Comparison of ENCODE assay signal across 10 mouse cellular contexts in genomic region chr2:166098292-166098933, GRCm38 (mm10). TPM values are rescaled to one million over a fixed set of nuclear protein-coding genes. Genes with fewer than 3 reads are reported as not detected.
DNase-seq lines count a peak whose midpoint lies in the region; ATAC-seq lines count a peak whose summit lies in the region.
"Had no signal": no experiment of that assay in that cellular context is flagged by ENCODE, and none has a peak within 500 bp of the region (broad histone marks: within the 10 kb centered on the region; RNA-seq: fewer than 3 reads in every experiment).

No protein-coding gene starts in this region.

- H3K27ac ChIP-seq in heart, embryonic 16.5 days (ENCODE audit: low read length) = peak overlapping the region; percentile 37
- 0 out of 2 replicates have a peak overlapping the region, but pooled peaks have one; percentile 42 for H3K27ac ChIP-seq in midbrain, embryonic 10.5 days (replicated peaks)
- H3K27ac ChIP-seq in midbrain, embryonic 11.5 days (ENCODE audit: low read depth, low read length) = no peak overlapping the region
- peak overlapping the region; percentile 75 for H3K27ac ChIP-seq in hindbrain, embryonic 13.5 days
- H3K27ac ChIP-seq in neural tube, embryonic 14.5 days (ENCODE audit: low read depth, low read length) = 0 out of 2 replicates have a peak overlapping the region, but pooled peaks have one; percentile 16
- H3K27ac ChIP-seq: kidney, postnatal 0 days had no signal

- peaks cover 43% of the 10 kb centered on the region for H3K4me1 ChIP-seq in heart, embryonic 16.5 days (ENCODE audit: control insufficient read depth, insufficient read depth, low read length)
- H3K4me1 ChIP-seq in midbrain, embryonic 10.5 days = peaks cover 7% of the 10 kb centered on the region
- no peaks in the 10 kb centered on the region for H3K4me1 ChIP-seq in midbrain, embryonic 11.5 days (ENCODE audit: control insufficient read depth, insufficient read depth, low read length)
- peaks cover 55% of the 10 kb centered on the region for H3K4me1 ChIP-seq in hindbrain, embryonic 13.5 days (replicated peaks)
- H3K4me1 ChIP-seq in neural tube, embryonic 14.5 days (ENCODE audit: control insufficient read depth, insufficient read depth, low read length) = peaks cover 12% of the 10 kb centered on the region

- H3K27me3 ChIP-seq in heart, embryonic 16.5 days (ENCODE audit: control insufficient read depth, insufficient read depth, low read length) = no peaks in the 10 kb centered on the region
- H3K27me3 ChIP-seq in midbrain, embryonic 10.5 days (ENCODE audit: low read depth, poor library complexity, severe bottlenecking) = no peaks in the 10 kb centered on the region
- H3K27me3 ChIP-seq in midbrain, embryonic 11.5 days (ENCODE audit: control insufficient read depth, insufficient read depth, low read length) = no peaks in the 10 kb centered on the region
- H3K27me3 ChIP-seq in hindbrain, embryonic 13.5 days = peaks cover 9% of the 10 kb centered on the region; the same call in 1 of the 2 replicates
- H3K27me3 ChIP-seq in neural tube, embryonic 14.5 days (ENCODE audit: control insufficient read depth, insufficient read depth, low read length) = no peaks in the 10 kb centered on the region

- peak overlapping the region; percentile 41; the same call in 1 of the 2 replicates for H3K9ac ChIP-seq in heart, embryonic 16.5 days (ENCODE audit: low read length)
- H3K9ac ChIP-seq in midbrain, embryonic 11.5 days (ENCODE audit: low read length) = no peak overlapping the region
- H3K9ac ChIP-seq in hindbrain, embryonic 13.5 days = peak overlapping the region; percentile 49; the same call in 1 of the 2 replicates
- H3K9ac ChIP-seq in neural tube, embryonic 14.5 days (replicated peaks; ENCODE audit: low read depth, low read length) = no peak overlapping the region

- no peak overlapping the region for H3K4me2 ChIP-seq in heart, embryonic 16.5 days (ENCODE audit: low read depth, low read length)
- H3K4me2 ChIP-seq in midbrain, embryonic 11.5 days = no peak overlapping the region
- no peak overlapping the region for H3K4me2 ChIP-seq in hindbrain, embryonic 13.5 days
- H3K4me2 ChIP-seq in neural tube, embryonic 14.5 days (ENCODE audit: low read depth, low read length) = no peak overlapping the region

- H3K36me3 ChIP-seq in heart, embryonic 16.5 days (ENCODE audit: control insufficient read depth, insufficient read depth) = peaks cover 9% of the 10 kb centered on the region
- peaks cover 41% of the 10 kb centered on the region for H3K36me3 ChIP-seq in midbrain, embryonic 10.5 days
- H3K36me3 ChIP-seq in midbrain, embryonic 11.5 days (ENCODE audit: control insufficient read depth, insufficient read depth, low read length) = peaks cover 6% of the 10 kb centered on the region; the same call in 1 of the 2 replicates
- H3K36me3 ChIP-seq in hindbrain, embryonic 13.5 days = peaks cover 20% of the 10 kb centered on the region
- H3K36me3 ChIP-seq in neural tube, embryonic 14.5 days (ENCODE audit: control insufficient read depth, insufficient read depth, low read length) = no peaks in the 10 kb centered on the region

- 0 out of 2 replicates have a peak, but pooled peaks cover 2% of the 10 kb centered on the region for H3K9me3 ChIP-seq in heart, embryonic 16.5 days (replicated peaks; ENCODE audit: control insufficient read depth, low read length)
- H3K9me3 ChIP-seq in midbrain, embryonic 10.5 days (replicated peaks) = no peaks in the 10 kb centered on the region
- no peaks in the 10 kb centered on the region for H3K9me3 ChIP-seq in midbrain, embryonic 11.5 days (ENCODE audit: control insufficient read depth, low read length)
- H3K9me3 ChIP-seq in hindbrain, embryonic 13.5 days = no peaks in the 10 kb centered on the region
- H3K9me3 ChIP-seq in neural tube, embryonic 14.5 days (ENCODE audit: control insufficient read depth, low read length) = no peaks in the 10 kb centered on the region

- ATAC-seq in heart, embryonic 16.5 days (replicated peaks; ENCODE audit: extremely low read depth, insufficient read depth, low FRiP score) = no peak
- no peak for ATAC-seq in midbrain, embryonic 11.5 days (ENCODE audit: low FRiP score)
- no peak for ATAC-seq in hindbrain, embryonic 13.5 days (ENCODE audit: low FRiP score)
- no peak for ATAC-seq in neural tube, embryonic 14.5 days (ENCODE audit: low read depth)

- DNase-seq in heart, postnatal 36 days = no peak
- no peak for DNase-seq in midbrain, embryonic 10.5 days (ENCODE audit: low spot score)
- no peak for DNase-seq in midbrain, embryonic 11.5 days (ENCODE audit: low spot score, missing footprints)
- DNase-seq in urinary bladder, adult 18-20 months (ENCODE audit: low spot score in 2 of 2) = no peak
- DNase-seq: adrenal gland, postnatal 10 days had no signal

- intact Hi-C loops in heart, postnatal 36 days (cut with DNase I) = no loop called here

- H3K4me3 ChIP-seq in heart, embryonic 16.5 days (ENCODE audit: low read length) = no peak overlapping the region
- H3K4me3 ChIP-seq in midbrain, embryonic 10.5 days = no peak overlapping the region
- H3K4me3 ChIP-seq in midbrain, embryonic 11.5 days (ENCODE audit: low read depth, low read length) = no peak overlapping the region
- no peak overlapping the region for H3K4me3 ChIP-seq in hindbrain, embryonic 13.5 days
- no peak overlapping the region for H3K4me3 ChIP-seq in neural tube, embryonic 14.5 days (ENCODE audit: low read depth, low read length)

- WGBS in heart, embryonic 16.5 days = 51% methylated on average over 15 of the region's 15 CpGs
- 86% methylated on average over 15 of the region's 15 CpGs for WGBS in midbrain, embryonic 10.5 days
- WGBS in midbrain, embryonic 11.5 days = 85% methylated on average over 15 of the region's 15 CpGs
- 66% methylated on average over 15 of the region's 15 CpGs for WGBS in hindbrain, embryonic 13.5 days
- 67% methylated on average over 15 of the region's 15 CpGs for whole genome bisulfite sequencing in neural tube, embryonic 14.5 days

RNA-seq across cellular contexts. Expression of gene Sulf2, which starts 57.0 kb away (rescaled TPM):
- polyA plus RNA-seq in heart, embryonic 16.5 days (2015; fragmentation: Nextera tagmentation; extraction: Ambion mirVana) = 61.8 and 73.3 TPM in 2 replicates
- 10 to 100 TPM; 37.9 to 42.1 TPM for total RNA-seq in heart, postnatal 36 days (2021)
- polyA plus RNA-seq in midbrain, embryonic 10.5 days (2016; fragmentation: Nextera tagmentation; extraction: Ambion mirVana) = 62.5 and 74.5 TPM in 2 replicates
- polyA plus RNA-seq in midbrain, embryonic 11.5 days (2014; fragmentation: Nextera tagmentation; extraction: Ambion mirVana) = 84.5 and 87.6 TPM in 2 replicates
- polyA plus RNA-seq in hindbrain, embryonic 13.5 days (2015; fragmentation: Nextera tagmentation; extraction: Ambion mirVana) = 88.6 and 113 TPM in 2 replicates
- polyA plus RNA-seq in neural tube, embryonic 14.5 days (2014; fragmentation: Nextera tagmentation; extraction: Ambion mirVana) = 134 and 141 TPM in 2 replicates
- total RNA-seq: CH12.LX had no signal

Comparison
In these comparisons a context has a peak if more than half of its experiments do, and no peak if none do; other contexts are left out.
1. H3K9ac ChIP-seq: peak in heart, embryonic 16.5 days (single experiment) and hindbrain, embryonic 13.5 days (single experiment); none in midbrain, embryonic 11.5 days (single experiment) and neural tube, embryonic 14.5 days (single experiment).